Mouse (Mus musculus) midbrain, embryonic 11.5 days (tissue): ENCODE results near the gene Ergic1. TPM values are rescaled to one million over a fixed set of nuclear protein-coding genes. Genes with fewer than 3 reads are reported as not detected.
A peak's percentile ranks its signal among the peaks of the same experiment; 100 is the strongest.

Experiments
- ATAC-seq: fragments of 200-750 bp; cut with Nextera tagmentation; 2 replicates; pipeline ENCODE4 v1.8.0; 2017; ENCODE audit warnings: moderate TSS enrichment, moderate library complexity; ENCODE audit not compliant: low FRiP score
- DNase-seq: peaks from one replicate; pipeline ENCODE4 v3.0.0; 2015; ENCODE audit warnings: low spot score; ENCODE audit errors: missing footprints
- H3K27ac ChIP-seq: fragments of 300-500 bp; sonication (generic); 2 replicates; pipeline ENCODE4 v1.5.1; 2014; ENCODE audit warnings: low read depth, low read length
- H3K27me3 ChIP-seq: fragments of 300-500 bp; sonication (generic); 2 replicates; pipeline ENCODE4 v1.6.1; 2014; ENCODE audit warnings: mild to moderate bottlenecking, low read length, moderate library complexity, mixed read lengths; ENCODE audit not compliant: control insufficient read depth, insufficient read depth
- H3K36me3 ChIP-seq: fragments of 300-500 bp; sonication (generic); 2 replicates; pipeline ENCODE4 v1.6.1; 2014; ENCODE audit warnings: mild to moderate bottlenecking, low read length, moderate library complexity, mixed read lengths; ENCODE audit not compliant: control insufficient read depth, insufficient read depth
- H3K4me1 ChIP-seq: fragments of 300-500 bp; sonication (generic); 2 replicates; pipeline ENCODE4 v1.6.1; 2014; ENCODE audit warnings: low read length; ENCODE audit not compliant: control insufficient read depth, insufficient read depth
- H3K4me2 ChIP-seq: fragments of 300-500 bp; sonication (generic); 2 replicates; pipeline ENCODE4 v1.6.1; 2014; ENCODE audit warnings: mild to moderate bottlenecking, moderate library complexity
- H3K4me3 ChIP-seq: fragments of 300-500 bp; sonication (generic); 2 replicates; pipeline ENCODE4 v1.5.1; 2014; ENCODE audit warnings: low read depth, low read length
- H3K9ac ChIP-seq: fragments of 300-500 bp; sonication (generic); 2 replicates; pipeline ENCODE4 v1.6.1; 2014; ENCODE audit warnings: low read length
- H3K9me3 ChIP-seq: fragments of 300-500 bp; sonication (generic); 2 replicates; pipeline ENCODE4 v1.6.1; 2016; ENCODE audit warnings: low read length; ENCODE audit not compliant: control insufficient read depth
- WGBS: fragments of 180-500 bp; shearing (Covaris S2); extraction: QIAGEN DNeasy Blood & Tissue Kit; methylation state at CpG from one replicate; pipeline ENCODE4 v1.1.7; 2014; 5-methylcytosine and 5-hydroxymethylcytosine counted together
- polyA plus RNA-seq: library from polyadenylated mRNA; unstranded; fragments of >200 nt; fragmentation: Nextera tagmentation; extraction: Ambion mirVana; gene quantifications from 2 replicates; pipeline ENCODE4 v1.2.1, GENCODE M21; 2014

Gene Ergic1
- polyA plus RNA-seq, 1 experiment from 2014 or later, result 129 TPM

- Histone ChIP-seq H3K27me3 (no peaks in the 10 kb centered on the region), H3K4me1 (no peaks in the 10 kb centered on the region), H3K4me2 (no peak overlapping the region), H3K9ac (no peak overlapping the region), H3K27ac (no peak overlapping the region), H3K9me3 (no peaks in the 10 kb centered on the region), H3K4me3 (no peak overlapping the region), H3K36me3 (no peaks in the 10 kb centered on the region)
- ATAC-seq, result no peak
- WGBS, result 87% methylated on average over 4 of the region's 4 CpGs
- peak; percentile 64 for DNase-seq
Measured at GRCm38 (mm10) chr17:26524801-26525200, 36.5 kb upstream of the Ergic1 start.

GRCm38 (mm10) chr17:26525316-26525715 is 36.0 kb upstream of the Ergic1 start:
- Histone ChIP-seq H3K9ac (no peak overlapping the region), H3K9me3 (no peaks in the 10 kb centered on the region), H3K36me3 (no peaks in the 10 kb centered on the region), H3K4me3 (no peak overlapping the region), H3K27ac (no peak overlapping the region), H3K27me3 (no peaks in the 10 kb centered on the region), H3K4me2 (no peak overlapping the region), H3K4me1 (no peaks in the 10 kb centered on the region)
- WGBS, result 78% methylated on average over 7 of the region's 7 CpGs
- DNase-seq (no peak), ATAC-seq (no peak)

GRCm38 (mm10) chr17:26527291-26527690 is 34.0 kb upstream of the Ergic1 start:
- no peaks in the 10 kb centered on the region for H3K4me1 ChIP-seq
- no peak overlapping the region for H3K9ac ChIP-seq
- ATAC-seq, result no peak
- peak; percentile 79 for DNase-seq
- H3K27ac ChIP-seq, result no peak overlapping the region
- no peaks in the 10 kb centered on the region for H3K27me3 ChIP-seq
- H3K9me3 ChIP-seq, result no peaks in the 10 kb centered on the region
- H3K4me3 ChIP-seq, result no peak overlapping the region
- H3K4me2 ChIP-seq, result no peak overlapping the region
- H3K36me3 ChIP-seq, result no peaks in the 10 kb centered on the region
- WGBS, result 93% methylated on average over 9 of the region's 9 CpGs

- no peak overlapping the region for H3K4me3 ChIP-seq
- H3K9ac ChIP-seq, result no peak overlapping the region
- no peaks in the 10 kb centered on the region for H3K27me3 ChIP-seq
- no peaks in the 10 kb centered on the region for H3K36me3 ChIP-seq
- no peaks in the 10 kb centered on the region for H3K9me3 ChIP-seq
- DNase-seq (no peak), ATAC-seq (no peak)
- WGBS, result 89% methylated on average over 6 of the region's 6 CpGs
- no peak overlapping the region for H3K27ac ChIP-seq
- no peak overlapping the region for H3K4me2 ChIP-seq
- H3K4me1 ChIP-seq, result no peaks in the 10 kb centered on the region
Measured at GRCm38 (mm10) chr17:26528751-26529150, 32.5 kb upstream of the Ergic1 start.

- Histone ChIP-seq H3K9ac (no peak overlapping the region), H3K27me3 (no peaks in the 10 kb centered on the region), H3K27ac (no peak overlapping the region), H3K4me2 (no peak overlapping the region), H3K4me3 (no peak overlapping the region), H3K36me3 (no peaks in the 10 kb centered on the region), H3K4me1 (no peaks in the 10 kb centered on the region), H3K9me3 (no peaks in the 10 kb centered on the region)
- no peak for DNase-seq
- 89% methylated on average over 5 of the region's 5 CpGs for WGBS
- ATAC-seq, result no peak
Measured at GRCm38 (mm10) chr17:26529791-26530241, 31.5 kb upstream of the Ergic1 start.

GRCm38 (mm10) chr17:26530590-26531081 is 30.7 kb upstream of the Ergic1 start:
- no peak for DNase-seq
- Histone ChIP-seq H3K36me3 (no peaks in the 10 kb centered on the region), H3K27ac (no peak overlapping the region), H3K9ac (no peak overlapping the region), H3K9me3 (no peaks in the 10 kb centered on the region), H3K4me3 (no peak overlapping the region), H3K27me3 (no peaks in the 10 kb centered on the region), H3K4me1 (no peaks in the 10 kb centered on the region), H3K4me2 (no peak overlapping the region)
- 57% methylated on average over 3 of the region's 3 CpGs for WGBS
- no peak for ATAC-seq

- H3K27ac ChIP-seq, result no peak overlapping the region
- H3K4me2 ChIP-seq, result no peak overlapping the region
- no peaks in the 10 kb centered on the region for H3K36me3 ChIP-seq
- no peaks in the 10 kb centered on the region for H3K4me1 ChIP-seq
- DNase-seq (peak; percentile 64), ATAC-seq (no peak)
- H3K9ac ChIP-seq, result no peak overlapping the region
- WGBS, result 89% methylated on average over 7 of the region's 7 CpGs
- no peak overlapping the region for H3K4me3 ChIP-seq
- no peaks in the 10 kb centered on the region for H3K9me3 ChIP-seq
- H3K27me3 ChIP-seq, result no peaks in the 10 kb centered on the region
Measured at GRCm38 (mm10) chr17:26531395-26532027, 29.8 kb upstream of the Ergic1 start.

GRCm38 (mm10) chr17:26532476-26533045 is 28.7 kb upstream of the Ergic1 start:
- 69% methylated on average over 4 of the region's 4 CpGs for WGBS
- peak; percentile 49 for DNase-seq

GRCm38 (mm10) chr17:26533871-26534372 is 27.4 kb upstream of the Ergic1 start:
- no peak overlapping the region for H3K9ac ChIP-seq
- H3K36me3 ChIP-seq, result no peaks in the 10 kb centered on the region
- DNase-seq (peak; percentile 65), ATAC-seq (no peak)
- H3K4me1 ChIP-seq, result no peaks in the 10 kb centered on the region
- no peaks in the 10 kb centered on the region for H3K27me3 ChIP-seq
- 86% methylated on average over 5 of the region's 5 CpGs for WGBS
- H3K4me2 ChIP-seq, result no peak overlapping the region
- no peak overlapping the region for H3K27ac ChIP-seq
- H3K9me3 ChIP-seq, result no peaks in the 10 kb centered on the region
- no peak overlapping the region for H3K4me3 ChIP-seq

More at GRCm38 (mm10) chr17:26532476-26533045, 28.7 kb upstream of the Ergic1 start:
- no peak overlapping the region for H3K27ac ChIP-seq
- H3K9ac ChIP-seq, result no peak overlapping the region
- no peak overlapping the region for H3K4me2 ChIP-seq
- no peaks in the 10 kb centered on the region for H3K4me1 ChIP-seq
- H3K36me3 ChIP-seq, result no peaks in the 10 kb centered on the region
- no peaks in the 10 kb centered on the region for H3K9me3 ChIP-seq
- ATAC-seq, result no peak
- H3K4me3 ChIP-seq, result no peak overlapping the region
- no peaks in the 10 kb centered on the region for H3K27me3 ChIP-seq
